Mouse (Mus musculus): ENCODE measurements around the gene Gm45783. TPM values are rescaled to one million over a fixed set of nuclear protein-coding genes. Genes with fewer than 3 reads are reported as not detected.
A peak's percentile ranks its signal among the peaks of the same experiment; 100 is the strongest.
"Not testable (repeated sequence)": the region's sequence is repeated elsewhere in the genome, so short reads cannot be mapped to it uniquely, and the experiment has no call there.

Gene Gm45783
- not detected in 2 replicates for polyA plus RNA-seq (2015; fragmentation: Nextera tagmentation; extraction: Ambion mirVana)

GRCm38 (mm10) chr7:7374431-7374830, at the start of gene Gm45783:
Gm45783 (minus strand) TSS chr7:7374573.
- not testable (repeated sequence) for H3K4me3 ChIP-seq (replicated peaks; ENCODE audit: low read depth, low read length); DNase-seq (ENCODE audit: low spot score)

GRCm38 (mm10) chr7:7399603-7400002, 25.2 kb upstream of the Gm45783 start, which contains the start of gene Vmn2r31:
Vmn2r31 (minus strand) TSS chr7:7399703.
- H3K27ac ChIP-seq; H3K9me3 ChIP-seq (replicated peaks; ENCODE audit: low read length); H3K27me3 ChIP-seq (ENCODE audit: insufficient read depth, low read length); H3K4me2 ChIP-seq (ENCODE audit: low read length); ATAC-seq (replicated peaks; ENCODE audit: low FRiP score, low read depth); H3K4me3 ChIP-seq (replicated peaks; ENCODE audit: low read depth, low read length); H3K36me3 ChIP-seq (ENCODE audit: insufficient read depth, low read length); DNase-seq (ENCODE audit: low spot score); H3K9ac ChIP-seq (ENCODE audit: low read depth, low read length); H3K4me1 ChIP-seq (replicated peaks; ENCODE audit: insufficient read depth, low read length): not testable (repeated sequence)

More at GRCm38 (mm10) chr7:7374431-7374830, at the start of gene Gm45783:
- 53% methylated on average over 12 of the region's 12 CpGs for WGBS
- H3K27me3 ChIP-seq (ENCODE audit: insufficient read depth, low read length); H3K36me3 ChIP-seq (ENCODE audit: insufficient read depth, low read length); H3K9ac ChIP-seq (ENCODE audit: low read depth, low read length); ATAC-seq (replicated peaks; ENCODE audit: low FRiP score, low read depth); H3K27ac ChIP-seq; H3K4me2 ChIP-seq (ENCODE audit: low read length); H3K4me1 ChIP-seq (replicated peaks; ENCODE audit: insufficient read depth, low read length); H3K9me3 ChIP-seq (replicated peaks; ENCODE audit: low read length): not testable (repeated sequence)

- H3K27me3 ChIP-seq (ENCODE audit: insufficient read depth, low read length); H3K4me1 ChIP-seq (replicated peaks; ENCODE audit: insufficient read depth, low read length); ATAC-seq (replicated peaks; ENCODE audit: low FRiP score, low read depth); H3K9me3 ChIP-seq (replicated peaks; ENCODE audit: low read length); H3K9ac ChIP-seq (ENCODE audit: low read depth, low read length); H3K27ac ChIP-seq; DNase-seq (ENCODE audit: low spot score); H3K4me3 ChIP-seq (replicated peaks; ENCODE audit: low read depth, low read length); H3K36me3 ChIP-seq (ENCODE audit: insufficient read depth, low read length); H3K4me2 ChIP-seq (ENCODE audit: low read length): not testable (repeated sequence)
- no CpG with 5 or more reads among the region's 1 CpGs for WGBS
Observed at GRCm38 (mm10) chr7:7337509-7337908, 36.9 kb downstream of the Gm45783 start, which contains the start of gene Vmn2r30. Vmn2r30 (minus strand) TSS chr7:7337609.

- ATAC-seq (replicated peaks; ENCODE audit: low FRiP score, low read depth): no peak
- 83% methylated on average over 16 of the region's 16 CpGs for WGBS
- peak; percentile 61 for TF ChIP-seq CTCF (IDR thresholded peaks at IDR 0.05; ENCODE audit: low read depth)
- peak; percentile 38 for DNase-seq (ENCODE audit: low spot score)
- H3K4me1 ChIP-seq (replicated peaks; ENCODE audit: insufficient read depth, low read length): no peaks in the 10 kb centered on the region
- peaks cover 22% of the 10 kb centered on the region; the same call in 1 of the 2 replicates for H3K36me3 ChIP-seq (ENCODE audit: insufficient read depth, low read length)
- H3K9me3 ChIP-seq (replicated peaks; ENCODE audit: low read length): no peaks in the 10 kb centered on the region
- no peak overlapping the region for H3K9ac ChIP-seq (ENCODE audit: low read depth, low read length)
- no peaks in the 10 kb centered on the region for H3K27me3 ChIP-seq (ENCODE audit: insufficient read depth, low read length)
- no peak overlapping the region for H3K4me2 ChIP-seq (ENCODE audit: low read length)
- H3K4me3 ChIP-seq (replicated peaks; ENCODE audit: low read depth, low read length): no peak overlapping the region
- no peak overlapping the region for H3K27ac ChIP-seq
Observed at GRCm38 (mm10) chr7:7295595-7295994, 78.8 kb downstream of the Gm45783 start.

Small RNAs within 50 kb of the gene (microRNA-seq; reads per million reads assigned to microRNA genes)
- gene Mir5620: 0.60 reads per million

Other genes with a start within 250 kb of the Gm45783 start
- gene Zfp773, start 237.8 kb downstream of the Gm45783 start, polyA plus RNA-seq (2015; fragmentation: Nextera tagmentation; extraction: Ambion mirVana): 1.1 TPM in 2 replicates
- gene Zfp418, start 203.2 kb downstream of the Gm45783 start, polyA plus RNA-seq (2015; fragmentation: Nextera tagmentation; extraction: Ambion mirVana): 1.8 and 2.0 TPM in 2 replicates
- 5.0 and 5.4 TPM in 2 replicates for gene Zfp772, start 164.6 kb downstream of the Gm45783 start, polyA plus RNA-seq (2015; fragmentation: Nextera tagmentation; extraction: Ambion mirVana)
- gene Vmn2r29, start 127.2 kb downstream of the Gm45783 start, polyA plus RNA-seq (2015; fragmentation: Nextera tagmentation; extraction: Ambion mirVana): 0.42 and 0.51 TPM in 2 replicates
- gene Gm45844, start 96.3 kb downstream of the Gm45783 start, polyA plus RNA-seq (2015; fragmentation: Nextera tagmentation; extraction: Ambion mirVana): 2.2 and 3.3 TPM in 2 replicates
- 45.2 and 50.3 TPM in 2 replicates for gene Clcn4, start 73.7 kb downstream of the Gm45783 start, polyA plus RNA-seq (2015; fragmentation: Nextera tagmentation; extraction: Ambion mirVana)
- not detected in 2 replicates for gene Vmn2r30, start 37.0 kb downstream of the Gm45783 start, polyA plus RNA-seq (2015; fragmentation: Nextera tagmentation; extraction: Ambion mirVana)
- not detected in 2 replicates for gene Vmn2r31, start 25.1 kb upstream of the Gm45783 start, polyA plus RNA-seq (2015; fragmentation: Nextera tagmentation; extraction: Ambion mirVana)
- gene Vmn2r32, start 105.4 kb upstream of the Gm45783 start, polyA plus RNA-seq (2015; fragmentation: Nextera tagmentation; extraction: Ambion mirVana): not detected in 2 replicates
- not detected in 2 replicates for gene Vmn2r33, start 192.2 kb upstream of the Gm45783 start, polyA plus RNA-seq (2015; fragmentation: Nextera tagmentation; extraction: Ambion mirVana)

Data from kidney, postnatal 0 days (tissue).